Mouse (Mus musculus) megakaryocyte progenitor cell, adult 5-6 weeks (primary cell): ENCODE results near the gene Opa3. TPM values are rescaled to one million over a fixed set of nuclear protein-coding genes. Genes with fewer than 3 reads are reported as not detected.
A peak's percentile ranks its signal among the peaks of the same experiment; 100 is the strongest.

Source experiments
- ATAC-seq: replicated peaks from 2 replicates; pipeline ENCODE4 v1.8.0; 2016; ENCODE audit warnings: mild to moderate bottlenecking, moderate TSS enrichment, inconsistent platforms; ENCODE audit not compliant: poor library complexity
- total RNA-seq, 2 experiments: library from RNA; stranded (forward) in 1 of 2; stranded (reverse) in 1 of 2; fragments of 157-497, 149-512 nt in 1 of 2; fragments of 200-1000 nt in 1 of 2; gene quantifications; 2 replicates each; pipeline versions ENCODE4 v1.2.3 to v1.2.4; 2015 to 2017

Gene Opa3
- total RNA-seq (2015) (12.4 and 16.1 TPM in 2 replicates), total RNA-seq (2017) (19.9 and 25.0 TPM in 2 replicates)

- peak; percentile 76 for ATAC-seq
Observed at GRCm38 (mm10) chr7:19227883-19228792, at the start of gene Opa3. Gene Opa3 (plus strand): TSS chr7:19228334.

- peak; percentile 54 for ATAC-seq
Observed at GRCm38 (mm10) chr7:19178443-19179092, 49.6 kb upstream of the Opa3 start.

GRCm38 (mm10) chr7:19179173-19179572 is 49.0 kb upstream of the Opa3 start:
- ATAC-seq: peak; percentile 70

- ATAC-seq: no peak
Observed at GRCm38 (mm10) chr7:19179936-19180335, 48.2 kb upstream of the Opa3 start.

- peak; percentile 24 for ATAC-seq
Observed at GRCm38 (mm10) chr7:19180862-19181429, 47.2 kb upstream of the Opa3 start.

GRCm38 (mm10) chr7:19184250-19184649 is 43.9 kb upstream of the Opa3 start:
- no peak for ATAC-seq

GRCm38 (mm10) chr7:19184758-19185157 is 43.4 kb upstream of the Opa3 start:
- ATAC-seq: no peak

GRCm38 (mm10) chr7:19194676-19195075 is 33.5 kb upstream of the Opa3 start:
- no peak; the same call in 1 of the 2 replicates for ATAC-seq

GRCm38 (mm10) chr7:19196676-19197075 is 31.5 kb upstream of the Opa3 start:
- peak; percentile 59 for ATAC-seq

GRCm38 (mm10) chr7:19197985-19198384 is 30.1 kb upstream of the Opa3 start:
- peak; percentile 82 for ATAC-seq

- no peak for ATAC-seq
Observed at GRCm38 (mm10) chr7:19201660-19202059, 26.5 kb upstream of the Opa3 start.

GRCm38 (mm10) chr7:19202065-19202850 is 25.9 kb upstream of the Opa3 start:
- peak; percentile 44; the same call in 1 of the 2 replicates for ATAC-seq

- ATAC-seq: no peak
Observed at GRCm38 (mm10) chr7:19208201-19208910, 19.8 kb upstream of the Opa3 start.

- no peak for ATAC-seq
Observed at GRCm38 (mm10) chr7:19208944-19209472, 19.1 kb upstream of the Opa3 start.

GRCm38 (mm10) chr7:19209494-19209893 is 18.6 kb upstream of the Opa3 start:
- no peak for ATAC-seq

GRCm38 (mm10) chr7:19210010-19210409 is 18.1 kb upstream of the Opa3 start:
- no peak for ATAC-seq

- ATAC-seq: no peak
Observed at GRCm38 (mm10) chr7:19211041-19211675, 17.0 kb upstream of the Opa3 start.

GRCm38 (mm10) chr7:19211996-19212755 is 16.0 kb upstream of the Opa3 start, which contains the start of gene Gpr4:
Gene Gpr4 (plus strand): TSS chr7:19212538.
- ATAC-seq: peak; percentile 51

GRCm38 (mm10) chr7:19213385-19213784 is 14.7 kb upstream of the Opa3 start:
- ATAC-seq: no peak
